Mouse (Mus musculus) heart, embryonic 11.5 days (tissue): ENCODE results near the gene A030005K14Rik. TPM values are rescaled to one million over a fixed set of nuclear protein-coding genes. Genes with fewer than 3 reads are reported as not detected.
A peak's percentile ranks its signal among the peaks of the same experiment; 100 is the strongest.

Experiments
- ATAC-seq: fragments of 200-750 bp; cut with Nextera tagmentation; replicated peaks from 2 replicates; pipeline ENCODE4 v1.8.0; 2017; ENCODE audit warnings: moderate library complexity; ENCODE audit not compliant: insufficient number of reproducible peaks, low FRiP score, low TSS enrichment
- H3K27ac ChIP-seq: fragments of 300-500 bp; sonication (generic); 2 replicates; pipeline ENCODE4 v1.5.1; 2014; ENCODE audit warnings: mild to moderate bottlenecking, low read depth, low read length
- H3K27me3 ChIP-seq: fragments of 300-500 bp; sonication (generic); 2 replicates; pipeline ENCODE4 v1.6.1; 2014; ENCODE audit warnings: mild to moderate bottlenecking, low read length, mixed read lengths; ENCODE audit not compliant: control insufficient read depth, insufficient read depth
- H3K36me3 ChIP-seq: fragments of 300-500 bp; sonication (generic); 2 replicates; pipeline ENCODE4 v1.6.1; 2014; ENCODE audit warnings: mild to moderate bottlenecking, low read length, moderate library complexity, mixed read lengths; ENCODE audit not compliant: control insufficient read depth, insufficient read depth
- H3K4me1 ChIP-seq: fragments of 300-500 bp; sonication (generic); 2 replicates; pipeline ENCODE4 v1.6.1; 2014; ENCODE audit warnings: low read length; ENCODE audit not compliant: control insufficient read depth, insufficient read depth
- H3K4me2 ChIP-seq: fragments of 300-500 bp; sonication (generic); 2 replicates; pipeline ENCODE4 v1.6.1; 2014; ENCODE audit warnings: mild to moderate bottlenecking, moderate library complexity
- H3K4me3 ChIP-seq: fragments of 300-500 bp; sonication (generic); 2 replicates; pipeline ENCODE4 v1.5.1; 2014; ENCODE audit warnings: low read depth, low read length
- H3K9ac ChIP-seq: fragments of 300-500 bp; sonication (generic); 2 replicates; pipeline ENCODE4 v1.6.1; 2014; ENCODE audit warnings: mild to moderate bottlenecking, low read depth, low read length, moderate library complexity
- H3K9me3 ChIP-seq: fragments of 300-500 bp; sonication (generic); replicated peaks from 2 replicates; pipeline ENCODE4 v1.6.1; 2016; ENCODE audit warnings: low read length; ENCODE audit not compliant: control insufficient read depth
- WGBS: fragments of 180-500 bp; shearing (Covaris S2); extraction: QIAGEN DNeasy Blood & Tissue Kit; methylation state at CpG from one replicate; pipeline ENCODE4 v1.1.7; 2014; ENCODE audit not compliant: insufficient replicate concordance; 5-methylcytosine and 5-hydroxymethylcytosine counted together
- polyA plus RNA-seq: library from polyadenylated mRNA; unstranded; fragments of >200 nt; fragmentation: Nextera tagmentation; extraction: Ambion mirVana; gene quantifications from 2 replicates; pipeline ENCODE4 v1.2.1, GENCODE M21; 2014

A030005K14Rik gene
- polyA plus RNA-seq, 1 experiment from 2014 or later: not detected

DNA sequence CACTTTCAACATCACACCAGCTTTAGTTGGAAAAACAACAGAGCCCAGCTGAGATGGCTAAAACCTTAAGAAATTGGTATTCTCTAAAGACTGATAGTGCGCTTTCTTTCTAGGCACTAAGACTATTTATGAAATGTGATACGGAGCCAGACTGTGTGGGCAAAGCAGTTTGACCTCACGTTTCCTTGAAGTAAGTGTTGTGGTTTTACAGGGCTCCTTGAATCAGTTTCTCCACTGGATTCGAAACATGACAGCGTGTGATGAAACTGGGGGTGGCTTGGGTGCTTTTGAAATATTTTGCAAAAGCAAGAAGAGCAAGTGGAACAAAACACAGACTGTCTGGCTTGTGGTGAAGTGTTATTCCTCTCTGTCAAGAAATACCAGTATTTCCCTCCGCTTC is 17.8 kb upstream of the A030005K14Rik start:
- 75% methylated on average over 6 of the region's 6 CpGs for WGBS
- ATAC-seq: no peak
- Histone ChIP-seq H3K9me3 (no peaks in the 10 kb centered on the region), H3K4me2 (no peak overlapping the region), H3K27me3 (no peaks in the 10 kb centered on the region), H3K36me3 (no peaks in the 10 kb centered on the region), H3K9ac (no peak overlapping the region), H3K4me1 (no peaks in the 10 kb centered on the region), H3K4me3 (no peak overlapping the region), H3K27ac (no peak overlapping the region)

DNA sequence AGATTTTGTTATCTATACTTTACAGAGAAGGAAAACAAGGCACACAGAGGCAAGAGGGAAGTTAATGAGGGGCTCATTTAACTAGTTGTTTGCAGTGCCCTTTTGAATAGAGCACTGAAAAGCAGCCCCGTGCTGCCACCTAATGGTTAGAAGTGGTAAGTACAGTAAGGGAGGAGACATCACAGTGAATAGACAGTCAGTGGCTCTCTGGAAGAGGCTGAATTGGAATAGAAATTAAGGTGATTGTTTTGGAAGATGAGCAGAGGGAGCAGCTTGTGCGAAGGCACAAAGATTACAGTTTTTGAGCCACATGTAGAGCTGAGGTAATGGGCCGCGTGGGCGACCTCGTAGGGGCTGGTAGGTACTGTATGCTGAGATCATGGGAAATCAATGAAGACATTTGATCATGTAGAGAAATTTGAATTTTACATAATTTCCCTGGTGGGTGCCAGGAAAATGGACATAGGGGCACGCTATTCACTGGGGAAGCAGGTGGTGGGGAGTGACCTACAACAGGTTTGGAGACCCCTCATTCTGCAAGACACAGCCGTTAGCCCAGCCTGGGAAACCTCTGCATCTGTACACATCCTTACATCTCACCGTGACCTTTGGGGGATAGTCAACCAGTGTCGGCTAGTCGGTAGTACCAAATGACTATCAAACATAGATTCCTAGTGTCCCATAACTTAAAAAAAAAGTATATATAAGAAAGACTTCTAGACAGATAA is 17.2 kb upstream of the A030005K14Rik start:
- Histone ChIP-seq H3K4me1 (no peaks in the 10 kb centered on the region), H3K4me2 (peak overlapping the region; percentile 53), H3K27me3 (no peaks in the 10 kb centered on the region), H3K27ac (no peak overlapping the region), H3K9ac (no peak overlapping the region), H3K36me3 (no peaks in the 10 kb centered on the region), H3K9me3 (no peaks in the 10 kb centered on the region), H3K4me3 (no peak overlapping the region)
- ATAC-seq: no peak
- WGBS: 47% methylated on average over 11 of the region's 11 CpGs

DNA sequence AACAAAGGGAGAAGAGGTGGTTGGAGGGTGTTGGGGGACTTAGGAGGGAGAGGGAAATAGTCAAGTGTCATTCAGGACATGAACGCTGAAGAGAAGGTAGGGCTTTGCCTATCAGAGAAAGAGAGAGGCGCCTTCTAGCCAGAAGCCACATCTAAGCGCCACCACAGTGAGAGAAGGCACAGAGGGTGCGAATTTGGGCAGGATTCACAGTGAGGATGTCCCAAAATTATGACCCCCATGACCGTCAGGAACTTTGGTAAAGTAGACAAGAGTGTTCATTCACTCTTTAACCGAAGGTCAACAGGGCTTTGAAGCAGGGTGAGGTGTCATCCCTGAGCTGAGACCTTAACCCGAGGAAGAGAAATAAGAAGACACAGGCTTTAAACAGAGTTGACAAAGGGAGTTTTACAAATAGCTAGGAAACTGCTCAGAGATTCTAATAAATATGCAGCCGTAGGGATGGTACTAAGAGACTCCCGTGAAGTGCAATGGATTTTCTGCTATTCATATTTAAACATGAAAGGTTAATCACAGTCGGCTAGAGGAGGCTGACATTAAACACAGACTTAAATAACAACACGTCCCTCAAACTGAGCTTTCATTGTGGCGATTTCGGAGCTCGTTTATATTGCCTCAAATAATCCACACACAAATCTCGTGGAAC is 16.5 kb upstream of the A030005K14Rik start:
- H3K27ac ChIP-seq: no peak overlapping the region
- no peaks in the 10 kb centered on the region for H3K27me3 ChIP-seq
- no peak for ATAC-seq
- H3K4me2 ChIP-seq: peak overlapping the region; percentile 53
- no peak overlapping the region for H3K4me3 ChIP-seq
- no peaks in the 10 kb centered on the region for H3K4me1 ChIP-seq
- H3K36me3 ChIP-seq: no peaks in the 10 kb centered on the region
- H3K9ac ChIP-seq: no peak overlapping the region
- H3K9me3 ChIP-seq: no peaks in the 10 kb centered on the region
- 43% methylated on average over 15 of the region's 15 CpGs for WGBS

DNA sequence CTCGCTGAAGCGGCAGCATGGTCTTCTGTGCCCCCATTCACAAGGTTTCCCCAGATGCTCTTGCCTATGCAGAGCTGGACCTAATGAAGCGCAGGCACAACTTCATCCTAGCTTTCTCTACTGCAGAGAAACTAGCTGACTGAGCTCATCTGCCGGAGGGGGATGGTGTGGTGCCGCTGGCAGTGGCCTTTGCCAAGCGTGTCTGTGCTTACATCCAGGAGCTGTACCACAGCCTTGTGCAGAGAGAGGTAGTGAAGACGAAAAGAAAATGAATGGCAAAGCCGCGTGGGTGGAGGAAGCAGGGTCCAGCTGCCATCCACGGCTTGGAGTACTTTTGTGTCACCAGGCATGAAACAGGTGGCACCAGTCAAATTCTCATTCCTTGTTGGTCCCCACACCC is 8.0 kb upstream of the A030005K14Rik start:
- Histone ChIP-seq H3K4me3 (no peak overlapping the region), H3K4me1 (no peaks in the 10 kb centered on the region), H3K9ac (no peak overlapping the region), H3K27me3 (no peaks in the 10 kb centered on the region), H3K27ac (no peak overlapping the region), H3K4me2 (no peak overlapping the region), H3K9me3 (no peaks in the 10 kb centered on the region), H3K36me3 (no peaks in the 10 kb centered on the region)
- no peak for ATAC-seq
- WGBS: 80% methylated on average over 10 of the region's 10 CpGs

DNA sequence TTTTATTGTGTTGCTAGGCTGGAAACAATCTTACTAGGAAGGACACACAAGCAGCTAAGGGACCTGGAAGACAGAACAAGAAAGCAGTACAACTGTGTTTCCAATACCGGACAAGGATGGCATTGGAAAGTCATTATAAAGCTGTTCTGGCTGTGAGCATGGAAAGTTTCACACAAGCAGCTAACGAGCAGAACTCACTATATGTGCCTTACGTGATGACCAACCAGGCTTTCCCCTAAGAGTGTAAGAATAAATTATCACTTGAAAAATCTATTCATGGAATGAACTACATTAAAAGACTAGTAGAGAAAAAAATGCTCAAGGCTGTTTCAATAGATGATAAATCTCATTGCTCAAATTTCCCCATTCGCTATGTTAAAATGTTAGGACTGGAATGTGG is 7.4 kb upstream of the A030005K14Rik start:
- ATAC-seq: no peak
- WGBS: 88% methylated on average over 4 of the region's 4 CpGs
- H3K27ac ChIP-seq: no peak overlapping the region

DNA sequence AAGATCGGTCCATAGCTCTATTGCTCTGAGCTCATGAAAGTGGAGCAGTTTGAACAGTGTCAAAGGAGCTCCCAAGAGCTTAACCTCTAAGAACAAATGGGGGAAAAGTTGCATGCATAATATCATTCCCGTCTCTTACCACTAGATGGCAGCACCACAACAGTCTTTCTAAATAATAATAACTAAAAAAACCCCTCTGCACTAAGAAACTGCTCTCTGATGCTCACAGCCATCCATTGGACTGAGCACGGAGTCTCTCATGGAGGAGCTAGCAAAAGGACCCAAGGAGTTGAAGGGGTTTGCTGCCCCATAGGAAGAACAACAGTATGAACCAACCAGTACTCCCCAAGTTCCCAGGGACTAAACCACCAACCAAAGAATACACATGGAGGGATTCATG is 5.7 kb upstream of the A030005K14Rik start:
- Histone ChIP-seq H3K4me3 (no peak overlapping the region), H3K27ac (no peak overlapping the region), H3K9me3 (no peaks in the 10 kb centered on the region), H3K9ac (no peak overlapping the region), H3K4me2 (no peak overlapping the region), H3K36me3 (no peaks in the 10 kb centered on the region), H3K4me1 (peaks cover 6% of the 10 kb centered on the region; the same call in 1 of the 2 replicates), H3K27me3 (no peaks in the 10 kb centered on the region)
- WGBS: 23% methylated on average over 3 of the region's 3 CpGs
- no peak for ATAC-seq

More for the DNA sequence above, 7.4 kb upstream of the A030005K14Rik start:
- H3K4me3 ChIP-seq: no peak overlapping the region
- H3K36me3 ChIP-seq: no peaks in the 10 kb centered on the region
- H3K27me3 ChIP-seq: no peaks in the 10 kb centered on the region
- H3K9ac ChIP-seq: no peak overlapping the region
- H3K4me2 ChIP-seq: no peak overlapping the region
- no peaks in the 10 kb centered on the region for H3K9me3 ChIP-seq
- H3K4me1 ChIP-seq: no peaks in the 10 kb centered on the region

DNA sequence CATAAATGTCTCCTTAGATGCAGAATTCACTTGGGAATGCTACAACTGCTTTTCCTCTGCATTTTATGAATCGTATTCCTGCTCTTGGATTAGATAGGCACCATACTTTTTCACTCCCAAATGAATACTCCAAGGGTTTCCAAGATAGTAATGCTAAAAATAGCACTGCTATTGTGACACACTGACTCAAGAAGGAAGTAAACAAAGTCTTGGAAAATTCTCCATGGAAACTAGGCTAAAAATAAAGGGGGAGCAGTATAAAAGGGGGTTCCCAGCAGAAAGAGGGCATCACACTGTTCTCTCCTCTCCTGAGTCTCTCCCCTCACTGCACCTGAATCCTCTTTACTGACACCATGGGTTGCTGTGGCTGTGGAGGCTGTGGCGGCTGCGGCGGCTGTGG is 1.5 kb upstream of the A030005K14Rik start, which contains the start of gene Krtap28-13:
Gene Krtap28-13, plus strand, starts transcription at position 288 of the 400 bp plus-strand sequence.
- no peak for ATAC-seq
- no peak within 1 kb of the TSS for H3K4me2 ChIP-seq
- no peak within 1 kb of the TSS for H3K27ac ChIP-seq
- H3K36me3 ChIP-seq: no peaks in the 10 kb centered on the region
- H3K27me3 ChIP-seq: no peaks in the 10 kb centered on the region
- WGBS: 71% methylated on average over 4 of the region's 4 CpGs
- peaks cover 6% of the 10 kb centered on the region; the same call in 1 of the 2 replicates for H3K4me1 ChIP-seq
- H3K9ac ChIP-seq: no peak within 1 kb of the TSS
- H3K9me3 ChIP-seq: no peaks in the 10 kb centered on the region
- no peak within 1 kb of the TSS for H3K4me3 ChIP-seq

DNA sequence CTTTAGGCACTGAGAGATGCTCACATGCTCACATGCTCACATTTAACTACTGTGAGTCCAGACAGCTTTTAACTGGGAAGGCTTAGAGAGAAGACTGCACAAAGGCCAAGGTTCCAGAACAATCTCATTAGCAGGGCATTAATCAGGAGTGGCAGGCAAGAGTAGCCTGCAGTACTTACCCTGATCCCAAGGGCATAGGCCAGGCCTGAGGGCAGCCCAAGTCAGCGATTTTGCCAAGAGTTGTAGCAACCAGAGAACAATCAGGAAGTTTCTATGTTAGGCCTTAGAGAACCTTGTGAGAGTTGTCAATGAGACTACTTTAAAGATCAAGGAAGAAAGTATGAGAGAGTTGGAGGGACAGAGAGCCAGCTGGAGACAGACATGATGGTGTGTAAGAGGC is 697 bp downstream of the A030005K14Rik start:
- Histone ChIP-seq H3K4me2 (no peak overlapping the region), H3K9ac (no peak overlapping the region), H3K27ac (no peak overlapping the region), H3K4me3 (no peak overlapping the region), H3K4me1 (peaks cover 6% of the 10 kb centered on the region; the same call in 1 of the 2 replicates), H3K9me3 (no peaks in the 10 kb centered on the region), H3K27me3 (no peaks in the 10 kb centered on the region), H3K36me3 (no peaks in the 10 kb centered on the region)
- no peak for ATAC-seq
- WGBS: 77% methylated on average over 1 of the region's 1 CpGs
